Mouse (Mus musculus) limb, embryonic 15.5 days (tissue): ENCODE measurements around the gene Lmx1a. TPM values are rescaled to one million over a fixed set of nuclear protein-coding genes. Genes with fewer than 3 reads are reported as not detected.

ENCODE experiments used
- ATAC-seq: fragments of 200-750 bp; cut with Nextera tagmentation; 2 replicates; pipeline ENCODE4 v1.8.0; 2017; ENCODE audit warnings: low read depth, moderate TSS enrichment; ENCODE audit not compliant: insufficient number of reproducible peaks, low FRiP score, low TSS enrichment
- H3K27ac ChIP-seq: fragments of 300-500 bp; sonication (generic); 2 replicates; pipeline ENCODE4 v1.5.1; 2015; ENCODE audit warnings: moderate library complexity, mild to moderate bottlenecking, inconsistent platforms
- H3K27me3 ChIP-seq: fragments of 300-500 bp; sonication (generic); 2 replicates; pipeline ENCODE4 v1.6.1; 2015; ENCODE audit warnings: inconsistent platforms
- H3K36me3 ChIP-seq: fragments of 300-500 bp; sonication (generic); 2 replicates; pipeline ENCODE4 v1.6.1; 2015; ENCODE audit warnings: inconsistent platforms
- H3K4me1 ChIP-seq: fragments of 300-500 bp; sonication (generic); 2 replicates; pipeline ENCODE4 v1.6.1; 2015; ENCODE audit warnings: inconsistent platforms
- H3K4me2 ChIP-seq: fragments of 300-500 bp; sonication (generic); 2 replicates; pipeline ENCODE4 v1.6.1; 2015; ENCODE audit warnings: mild to moderate bottlenecking, inconsistent platforms
- H3K4me3 ChIP-seq: fragments of 300-500 bp; sonication (generic); 2 replicates; pipeline ENCODE4 v1.5.1; 2015; ENCODE audit warnings: mild to moderate bottlenecking, inconsistent platforms
- H3K9ac ChIP-seq: fragments of 300-500 bp; sonication (generic); 2 replicates; pipeline ENCODE4 v1.6.1; 2015; ENCODE audit warnings: inconsistent platforms
- H3K9me3 ChIP-seq: fragments of 300-500 bp; sonication (generic); 2 replicates; pipeline ENCODE4 v1.6.1; 2016; ENCODE audit warnings: inconsistent platforms
- WGBS: fragments of 180-500 bp; shearing (Covaris S2); methylation state at CpG from one replicate; pipeline ENCODE4 v1.1.7; 2015; 5-methylcytosine and 5-hydroxymethylcytosine counted together
- polyA plus RNA-seq: library from polyadenylated mRNA; unstranded; fragments of >200 nt; fragmentation: Nextera tagmentation; extraction: Ambion mirVana; gene quantifications from 2 replicates; pipeline ENCODE4 v1.2.1, GENCODE M21; 2015

Gene Lmx1a
- polyA plus RNA-seq, 1 experiment from 2014 or later, result 0.56 TPM

- WGBS, result 26% methylated on average over 8 of the region's 8 CpGs
These were observed 69.2 kb downstream of the Lmx1a start for GRCm38 (mm10) chr1:167758208-167758607.

GRCm38 (mm10) chr1:167760307-167760706, 71.3 kb downstream of the Lmx1a start:
- no peak overlapping the region for H3K9ac ChIP-seq
- H3K4me3 ChIP-seq, result no peak overlapping the region
- peaks cover 24% of the 10 kb centered on the region for H3K4me1 ChIP-seq
- peaks cover 9% of the 10 kb centered on the region; the same call in 1 of the 2 replicates for H3K27me3 ChIP-seq
- H3K36me3 ChIP-seq, result no peaks in the 10 kb centered on the region
- no peak overlapping the region for H3K27ac ChIP-seq
- no peak overlapping the region for H3K4me2 ChIP-seq
- H3K9me3 ChIP-seq, result no peaks in the 10 kb centered on the region
- no peak for ATAC-seq
- WGBS, result 84% methylated on average over 10 of the region's 10 CpGs

More at GRCm38 (mm10) chr1:167758208-167758607, 69.2 kb downstream of the Lmx1a start:
- H3K36me3 ChIP-seq, result no peaks in the 10 kb centered on the region
- no peak for ATAC-seq
- H3K27me3 ChIP-seq, result peaks cover 9% of the 10 kb centered on the region; the same call in 1 of the 2 replicates
- H3K27ac ChIP-seq, result no peak overlapping the region
- H3K9ac ChIP-seq, result no peak overlapping the region
- no peaks in the 10 kb centered on the region for H3K9me3 ChIP-seq
- no peak overlapping the region for H3K4me2 ChIP-seq
- peaks cover 37% of the 10 kb centered on the region for H3K4me1 ChIP-seq
- H3K4me3 ChIP-seq, result no peak overlapping the region

DNA sequence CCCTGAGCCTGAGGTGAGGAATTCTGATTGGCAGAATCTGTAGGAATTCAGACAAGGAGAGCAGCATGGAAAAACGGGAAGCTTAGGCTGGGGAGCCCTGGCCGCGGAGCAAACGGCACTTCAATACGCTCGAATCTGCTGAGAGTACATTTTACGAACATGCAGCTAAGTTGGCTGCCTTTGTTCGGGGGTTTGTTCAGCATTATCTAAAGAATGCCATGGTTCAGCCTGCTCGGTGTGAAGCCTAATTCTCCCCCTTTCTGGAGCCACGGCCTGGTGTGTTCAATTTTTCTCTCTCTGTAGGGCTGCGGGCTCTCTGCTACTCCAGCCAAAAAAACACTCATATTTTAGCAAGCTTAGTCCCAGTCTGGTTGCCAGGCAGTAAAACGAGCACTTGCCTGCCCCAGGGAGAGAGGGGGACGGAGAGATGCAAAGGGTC, 72.8 kb downstream of the Lmx1a start:
- Histone ChIP-seq H3K4me1 (peaks cover 21% of the 10 kb centered on the region), H3K9ac (no peak overlapping the region), H3K27me3 (peaks cover 9% of the 10 kb centered on the region; the same call in 1 of the 2 replicates), H3K9me3 (no peaks in the 10 kb centered on the region), H3K27ac (peak overlapping the region; percentile 50), H3K4me3 (no peak overlapping the region), H3K4me2 (peak overlapping the region; percentile 10; the same call in 1 of the 2 replicates), H3K36me3 (no peaks in the 10 kb centered on the region)
- peak; percentile 15; the same call in 1 of the 2 replicates for ATAC-seq
- WGBS, result 10% methylated on average over 13 of the region's 13 CpGs

DNA sequence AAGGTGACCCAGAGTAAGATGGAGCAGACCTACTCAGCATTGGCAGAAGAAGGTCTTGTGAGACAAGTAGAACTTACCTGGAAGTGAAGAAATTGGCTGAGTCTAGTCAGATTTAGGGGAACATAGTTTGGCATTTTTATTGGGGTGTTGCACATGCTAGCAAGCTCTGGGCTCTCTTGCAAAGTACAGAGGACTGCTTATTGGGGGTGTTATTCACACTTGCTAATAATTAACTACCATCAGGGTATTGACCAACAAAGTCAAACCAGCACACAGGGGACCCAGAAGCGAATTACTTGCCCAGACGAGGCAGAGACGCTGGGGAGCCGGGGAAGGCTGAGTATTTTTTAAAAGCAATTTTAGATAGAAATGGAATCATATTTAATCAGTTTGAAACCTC, 77.6 kb downstream of the Lmx1a start:
- H3K9ac ChIP-seq, result no peak overlapping the region
- H3K27ac ChIP-seq, result no peak overlapping the region
- no peak for ATAC-seq
- H3K4me1 ChIP-seq, result peaks cover 13% of the 10 kb centered on the region
- H3K4me2 ChIP-seq, result no peak overlapping the region
- H3K36me3 ChIP-seq, result no peaks in the 10 kb centered on the region
- no peaks in the 10 kb centered on the region for H3K9me3 ChIP-seq
- H3K4me3 ChIP-seq, result no peak overlapping the region
- 72% methylated on average over 4 of the region's 4 CpGs for WGBS
- H3K27me3 ChIP-seq, result no peaks in the 10 kb centered on the region; the same call in 1 of the 2 replicates

DNA sequence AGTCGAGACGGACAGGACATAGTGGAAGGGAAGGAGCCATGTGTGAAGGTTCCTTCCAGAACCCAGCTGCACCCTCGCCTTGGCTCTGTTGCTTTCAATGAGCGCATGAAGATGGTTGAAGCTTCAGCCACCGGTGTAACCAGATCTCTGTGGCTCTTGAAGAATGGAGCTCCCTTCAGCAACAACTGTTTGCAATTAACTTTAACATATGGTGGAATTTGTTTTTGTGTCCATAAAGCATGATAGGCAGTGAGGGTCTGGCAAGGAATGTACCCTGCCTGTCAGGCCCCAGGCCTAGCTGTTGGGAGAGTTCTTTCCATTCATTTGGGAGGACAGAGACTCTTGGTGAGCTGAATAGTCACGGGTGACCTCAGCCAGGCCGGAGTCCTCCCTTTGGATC, 81.4 kb downstream of the Lmx1a start:
- no peaks in the 10 kb centered on the region for H3K9me3 ChIP-seq
- H3K4me2 ChIP-seq, result no peak overlapping the region
- H3K27ac ChIP-seq, result no peak overlapping the region
- no peaks in the 10 kb centered on the region; the same call in 1 of the 2 replicates for H3K27me3 ChIP-seq
- no peaks in the 10 kb centered on the region for H3K36me3 ChIP-seq
- 0 out of 2 replicates have a peak, but pooled peaks cover 3% of the 10 kb centered on the region for H3K4me1 ChIP-seq
- no peak overlapping the region for H3K9ac ChIP-seq
- ATAC-seq, result no peak
- no peak overlapping the region for H3K4me3 ChIP-seq
- 48% methylated on average over 7 of the region's 7 CpGs for WGBS

DNA sequence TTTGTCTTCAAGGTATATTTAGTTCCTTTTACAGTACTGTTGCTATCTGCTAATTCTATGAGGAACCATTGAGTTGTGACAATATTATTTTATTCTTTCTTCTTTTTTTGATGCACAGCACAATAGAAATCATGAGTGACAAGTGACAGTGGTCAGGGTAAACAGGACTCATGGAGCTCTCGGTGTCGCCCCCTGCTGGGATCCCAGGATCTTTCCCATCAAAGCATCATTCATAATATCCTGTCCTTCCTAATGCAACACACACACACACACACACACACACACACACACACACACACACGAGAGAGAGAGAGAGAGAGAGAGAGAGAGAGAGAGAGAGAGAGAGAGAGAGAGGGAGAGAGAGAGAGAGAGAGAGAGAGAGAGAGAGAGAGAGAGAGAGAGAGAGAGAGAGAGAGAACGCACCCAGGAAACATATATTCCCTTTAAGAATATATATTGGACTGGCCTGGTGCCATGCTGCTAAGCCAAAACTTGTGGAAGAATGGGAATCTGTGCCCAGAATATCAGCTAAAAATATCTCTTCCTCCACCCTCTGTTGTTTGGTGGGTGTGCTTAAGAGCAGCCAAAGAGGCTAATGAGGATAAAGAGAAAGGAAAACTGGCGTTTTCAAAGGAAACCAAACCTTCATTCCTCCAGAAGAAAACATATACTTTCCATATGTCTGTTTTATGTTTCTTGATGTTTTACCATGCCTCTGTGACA, 90.9 kb downstream of the Lmx1a start:
- no peak overlapping the region for H3K4me3 ChIP-seq
- no peak overlapping the region for H3K9ac ChIP-seq
- H3K4me1 ChIP-seq, result peaks cover 4% of the 10 kb centered on the region; the same call in 1 of the 2 replicates
- no peak for ATAC-seq
- H3K9me3 ChIP-seq, result no peaks in the 10 kb centered on the region
- 60% methylated on average over 4 of the region's 5 CpGs for WGBS
- H3K4me2 ChIP-seq, result no peak overlapping the region
- 0 out of 2 replicates have a peak overlapping the region, but pooled peaks have one; percentile 17 for H3K27ac ChIP-seq
- H3K36me3 ChIP-seq, result no peaks in the 10 kb centered on the region
- H3K27me3 ChIP-seq, result no peaks in the 10 kb centered on the region

GRCm38 (mm10) chr1:167781787-167782484, 92.9 kb downstream of the Lmx1a start:
- H3K9me3 ChIP-seq, result no peaks in the 10 kb centered on the region
- WGBS, result 61% methylated on average over 10 of the region's 10 CpGs
- no peak overlapping the region for H3K4me2 ChIP-seq
- ATAC-seq, result no peak
- peaks cover 4% of the 10 kb centered on the region; the same call in 1 of the 2 replicates for H3K4me1 ChIP-seq
- H3K36me3 ChIP-seq, result no peaks in the 10 kb centered on the region
- H3K9ac ChIP-seq, result no peak overlapping the region
- H3K4me3 ChIP-seq, result no peak overlapping the region
- H3K27ac ChIP-seq, result no peak overlapping the region
- H3K27me3 ChIP-seq, result peaks cover 2% of the 10 kb centered on the region; the same call in 1 of the 2 replicates

DNA sequence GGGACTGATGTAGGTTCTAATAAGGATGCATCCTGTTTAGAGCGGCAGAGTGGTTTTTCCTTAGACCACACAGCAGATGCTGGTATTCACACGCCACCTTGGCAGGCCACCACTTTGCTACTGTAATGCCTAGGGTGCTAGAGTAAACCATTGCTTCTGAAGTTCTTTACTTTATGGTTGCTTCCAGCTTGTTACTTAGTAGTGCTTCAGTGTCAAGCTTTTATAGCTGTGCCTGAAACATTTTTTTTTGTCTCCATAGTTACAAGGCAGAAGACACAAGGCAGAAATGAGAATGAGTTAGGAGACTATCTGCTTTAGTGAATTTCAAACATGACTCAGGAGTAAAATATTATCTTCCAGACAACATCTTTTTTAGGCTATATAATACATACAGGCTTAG, 95.0 kb downstream of the Lmx1a start:
- WGBS, result 70% methylated on average over 2 of the region's 2 CpGs

GRCm38 (mm10) chr1:167788684-167789413, 99.8 kb downstream of the Lmx1a start:
- ATAC-seq, result 0 out of 2 replicates have a peak, but pooled peaks have one; percentile 41
- Histone ChIP-seq H3K4me1 (peaks cover 13% of the 10 kb centered on the region), H3K36me3 (no peaks in the 10 kb centered on the region), H3K4me3 (no peak overlapping the region), H3K9ac (no peak overlapping the region), H3K4me2 (peak overlapping the region; percentile 12; the same call in 1 of the 2 replicates), H3K27me3 (peaks cover 15% of the 10 kb centered on the region; the same call in 1 of the 2 replicates), H3K9me3 (no peaks in the 10 kb centered on the region), H3K27ac (no peak overlapping the region)
- 25% methylated on average over 12 of the region's 12 CpGs for WGBS

More for the DNA sequence above, 95.0 kb downstream of the Lmx1a start:
- Histone ChIP-seq H3K4me3 (no peak overlapping the region), H3K9ac (no peak overlapping the region), H3K27me3 (peaks cover 9% of the 10 kb centered on the region; the same call in 1 of the 2 replicates), H3K4me2 (no peak overlapping the region), H3K36me3 (no peaks in the 10 kb centered on the region), H3K27ac (no peak overlapping the region), H3K9me3 (no peaks in the 10 kb centered on the region), H3K4me1 (peaks cover 10% of the 10 kb centered on the region)
- ATAC-seq, result no peak

DNA sequence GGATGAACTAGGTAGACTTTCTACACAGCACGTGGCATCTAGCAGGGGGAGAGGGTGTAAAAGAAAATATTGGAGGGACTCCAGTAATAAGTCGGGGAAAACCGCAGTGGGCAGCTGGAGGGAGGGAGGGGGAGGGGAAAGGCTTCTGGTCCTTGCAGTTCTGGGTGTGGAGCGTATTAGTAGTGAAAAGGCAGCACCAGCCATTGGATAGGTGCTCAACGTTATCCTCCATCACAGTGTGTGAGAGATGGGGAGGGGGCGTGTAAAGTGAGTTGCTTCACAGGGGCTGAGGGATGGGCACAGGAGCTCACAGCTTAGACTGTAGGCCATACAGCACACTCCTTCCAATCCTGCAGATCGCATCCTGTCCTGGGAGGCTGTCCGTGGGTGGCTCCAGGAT, 100.4 kb downstream of the Lmx1a start:
- Histone ChIP-seq H3K27me3 (peaks cover 15% of the 10 kb centered on the region; the same call in 1 of the 2 replicates), H3K36me3 (no peaks in the 10 kb centered on the region), H3K9ac (no peak overlapping the region), H3K4me1 (peaks cover 13% of the 10 kb centered on the region), H3K4me2 (0 out of 2 replicates have a peak overlapping the region, but pooled peaks have one; percentile 12), H3K27ac (no peak overlapping the region), H3K4me3 (no peak overlapping the region), H3K9me3 (no peaks in the 10 kb centered on the region)
- peak; percentile 37; the same call in 1 of the 2 replicates for ATAC-seq
- 47% methylated on average over 8 of the region's 8 CpGs for WGBS

- H3K36me3 ChIP-seq, result no peaks in the 10 kb centered on the region
- H3K9me3 ChIP-seq, result no peaks in the 10 kb centered on the region
- H3K4me2 ChIP-seq, result no peak overlapping the region
- WGBS, result 81% methylated on average over 3 of the region's 3 CpGs
- peaks cover 15% of the 10 kb centered on the region; the same call in 1 of the 2 replicates for H3K27me3 ChIP-seq
- peaks cover 13% of the 10 kb centered on the region for H3K4me1 ChIP-seq
- no peak for ATAC-seq
- H3K27ac ChIP-seq, result no peak overlapping the region
- no peak overlapping the region for H3K4me3 ChIP-seq
- H3K9ac ChIP-seq, result no peak overlapping the region
These were observed 101.7 kb downstream of the Lmx1a start for GRCm38 (mm10) chr1:167790688-167791087.
